Mouse (Mus musculus) embryonic facial prominence, embryonic 14.5 days (tissue): ENCODE data around the gene Tmem170. TPM values are rescaled to one million over a fixed set of nuclear protein-coding genes. Genes with fewer than 3 reads are reported as not detected.
A peak's percentile ranks its signal among the peaks of the same experiment; 100 is the strongest.

Source experiments
- ATAC-seq: fragments of 200-750 bp; cut with Nextera tagmentation; 2 replicates; pipeline ENCODE4 v1.8.0; 2017; ENCODE audit warnings: low read depth, moderate number of reproducible peaks, moderate TSS enrichment
- DNase-seq: peaks from one replicate; pipeline ENCODE4 v3.0.0-alpha.2; 2015; ENCODE audit warnings: low spot score
- H3K27ac ChIP-seq: fragments of 300-500 bp; sonication (generic); replicated peaks from 2 replicates; pipeline ENCODE4 v1.5.1; 2014; ENCODE audit warnings: low read depth, mild to moderate bottlenecking, low read length, moderate library complexity
- H3K27me3 ChIP-seq: fragments of 300-500 bp; sonication (generic); replicated peaks from 2 replicates; pipeline ENCODE4 v1.6.1; 2014; ENCODE audit warnings: low read length; ENCODE audit not compliant: control insufficient read depth, insufficient read depth
- H3K36me3 ChIP-seq: fragments of 300-500 bp; sonication (generic); 2 replicates; pipeline ENCODE4 v1.6.1; 2014; ENCODE audit warnings: low read length, mixed read lengths; ENCODE audit not compliant: control insufficient read depth, insufficient read depth
- H3K4me1 ChIP-seq: fragments of 300-500 bp; sonication (generic); 2 replicates; pipeline ENCODE4 v1.6.1; 2014; ENCODE audit warnings: antibody characterized with exemption, low read length; ENCODE audit not compliant: control insufficient read depth, insufficient read depth
- H3K4me2 ChIP-seq: fragments of 300-500 bp; sonication (generic); 2 replicates; pipeline ENCODE4 v1.6.1; 2014; ENCODE audit warnings: low read depth, mild to moderate bottlenecking, low read length, moderate library complexity, mixed read lengths
- H3K4me3 ChIP-seq: fragments of 300-500 bp; sonication (generic); 2 replicates; pipeline ENCODE4 v1.5.1; 2014; ENCODE audit warnings: low read depth, mild to moderate bottlenecking, low read length
- H3K9ac ChIP-seq: fragments of 300-500 bp; sonication (generic); 2 replicates; pipeline ENCODE4 v1.6.1; 2014; ENCODE audit warnings: low read depth, mild to moderate bottlenecking, low read length, moderate library complexity, mixed read lengths
- H3K9me3 ChIP-seq: fragments of 300-500 bp; sonication (generic); 2 replicates; pipeline ENCODE4 v1.6.1; 2016; ENCODE audit warnings: low read length; ENCODE audit not compliant: control insufficient read depth
- WGBS: fragments of 180-500 bp; shearing (Covaris S2); extraction: QIAGEN DNeasy Blood & Tissue Kit; methylation state at CpG from one replicate; pipeline ENCODE4 v1.1.7; 2014; 5-methylcytosine and 5-hydroxymethylcytosine counted together
- polyA plus RNA-seq: library from polyadenylated mRNA; unstranded; fragments of >200 nt; fragmentation: Nextera tagmentation; extraction: Ambion mirVana; gene quantifications from 2 replicates; pipeline ENCODE4 v1.2.1, GENCODE M21; 2014

Gene Tmem170
- polyA plus RNA-seq, 1 experiment from 2014 or later = 4.1 TPM

- Histone ChIP-seq H3K9ac (no peak overlapping the region), H3K4me1 (no peaks in the 10 kb centered on the region), H3K27ac (peak overlapping the region; percentile 39; the same call in 1 of the 2 replicates), H3K4me3 (no peak overlapping the region), H3K36me3 (peaks cover 53% of the 10 kb centered on the region), H3K4me2 (no peak overlapping the region), H3K9me3 (no peaks in the 10 kb centered on the region), H3K27me3 (no peaks in the 10 kb centered on the region)
- ATAC-seq = no peak
- WGBS = 86% methylated on average over 12 of the region's 12 CpGs
- DNase-seq = no peak
These were observed 56.5 kb downstream of the Tmem170 start for GRCm38 (mm10) chr8:111820018-111820417.

DNA sequence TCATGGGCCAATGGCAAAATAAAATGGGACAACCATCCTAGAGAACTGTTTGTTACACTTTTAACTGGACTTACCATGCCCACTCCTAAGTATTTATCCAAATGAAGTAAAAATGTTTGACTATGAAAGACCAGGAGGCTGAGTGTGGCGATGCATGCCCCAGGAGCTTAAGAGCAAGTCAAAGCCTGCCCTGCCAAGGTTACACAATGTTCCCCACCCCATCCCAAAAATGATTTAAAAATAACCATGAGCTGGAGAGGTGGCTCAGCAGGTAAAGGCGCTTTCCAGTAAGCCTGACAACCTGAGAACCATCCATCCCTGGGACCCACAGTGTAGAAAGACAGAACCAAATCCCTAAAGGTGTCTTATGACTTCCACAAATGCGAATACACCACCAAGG lies 58.0 kb downstream of the Tmem170 start:
- no peak overlapping the region for H3K4me2 ChIP-seq
- no peaks in the 10 kb centered on the region for H3K9me3 ChIP-seq
- H3K27ac ChIP-seq = 0 out of 2 replicates have a peak overlapping the region, but pooled peaks have one; percentile 3
- 84% methylated on average over 3 of the region's 3 CpGs for WGBS
- H3K4me3 ChIP-seq = no peak overlapping the region
- H3K9ac ChIP-seq = no peak overlapping the region
- H3K27me3 ChIP-seq = no peaks in the 10 kb centered on the region
- no peak for ATAC-seq
- DNase-seq = no peak
- H3K36me3 ChIP-seq = peaks cover 46% of the 10 kb centered on the region
- H3K4me1 ChIP-seq = no peaks in the 10 kb centered on the region

- H3K4me1 ChIP-seq = no peaks in the 10 kb centered on the region
- 94% methylated on average over 4 of the region's 4 CpGs for WGBS
These were observed 61.5 kb downstream of the Tmem170 start for GRCm38 (mm10) chr8:111815078-111815477.

DNA sequence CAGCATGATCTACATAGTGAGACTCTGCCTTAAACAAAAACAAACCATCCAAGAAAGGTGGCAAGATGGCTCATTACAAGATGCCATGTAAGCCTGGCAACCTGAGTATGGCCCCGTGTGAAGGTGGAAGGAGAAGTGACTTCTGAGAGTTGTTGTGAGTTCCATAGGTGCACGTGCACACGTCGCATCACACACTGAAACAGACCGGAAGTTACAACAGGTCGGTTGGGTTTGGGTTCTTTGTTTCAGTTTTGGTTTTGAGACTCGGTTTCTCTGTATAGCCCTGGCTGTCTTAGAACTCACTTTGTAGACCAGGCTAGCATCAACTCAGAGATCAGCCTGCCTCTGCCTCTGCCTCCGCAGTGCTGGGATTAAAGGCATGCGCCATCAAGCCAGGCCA lies 62.7 kb downstream of the Tmem170 start:
- no peak overlapping the region for H3K4me3 ChIP-seq
- H3K9me3 ChIP-seq = no peaks in the 10 kb centered on the region
- no peaks in the 10 kb centered on the region for H3K4me1 ChIP-seq
- ATAC-seq (no peak), DNase-seq (no peak)
- no peak overlapping the region for H3K4me2 ChIP-seq
- H3K27me3 ChIP-seq = no peaks in the 10 kb centered on the region
- no peak overlapping the region for H3K27ac ChIP-seq
- 93% methylated on average over 9 of the region's 9 CpGs for WGBS
- H3K9ac ChIP-seq = no peak overlapping the region
- peaks cover 9% of the 10 kb centered on the region; the same call in 1 of the 2 replicates for H3K36me3 ChIP-seq

More at GRCm38 (mm10) chr8:111815078-111815477, 61.5 kb downstream of the Tmem170 start:
- peaks cover 16% of the 10 kb centered on the region for H3K36me3 ChIP-seq
- no peaks in the 10 kb centered on the region for H3K9me3 ChIP-seq
- no peak overlapping the region for H3K4me2 ChIP-seq
- no peak for ATAC-seq
- no peak overlapping the region for H3K9ac ChIP-seq
- DNase-seq = no peak
- no peak overlapping the region for H3K4me3 ChIP-seq
- H3K27me3 ChIP-seq = no peaks in the 10 kb centered on the region
- no peak overlapping the region for H3K27ac ChIP-seq

Other genes with a start within 250 kb of the Tmem170 start
- 0.38 and 0.60 TPM in 2 replicates for gene Ldhd, start 246.4 kb downstream of the Tmem170 start, polyA plus RNA-seq
- 16.3 and 19.3 TPM in 2 replicates for gene Zfp1, start 233.3 kb downstream of the Tmem170 start, polyA plus RNA-seq
- not detected in 2 replicates for gene Ctrb1, start 185.7 kb downstream of the Tmem170 start, polyA plus RNA-seq
- 34.9 and 35.3 TPM in 2 replicates for gene Bcar1, start 132.9 kb downstream of the Tmem170 start, polyA plus RNA-seq
- 202 and 203 TPM in 2 replicates for gene Cfdp1, start 22.5 kb downstream of the Tmem170 start, polyA plus RNA-seq
- 4.7 and 5.4 TPM in 2 replicates for gene Chst5, start 33.7 kb upstream of the Tmem170 start, polyA plus RNA-seq
- 14.9 and 15.8 TPM in 2 replicates for gene Tmem231, start 57.1 kb upstream of the Tmem170 start, polyA plus RNA-seq
- 168 and 182 TPM in 2 replicates for gene Gabarapl2, start 64.0 kb upstream of the Tmem170 start, polyA plus RNA-seq
- 4.9 and 6.4 TPM in 2 replicates for gene Adat1, start 115.6 kb upstream of the Tmem170 start, polyA plus RNA-seq
- gene Kars, start 134.6 kb upstream of the Tmem170 start, polyA plus RNA-seq = 192 and 207 TPM in 2 replicates
- 16.4 TPM in 2 replicates for gene Terf2ip, start 134.6 kb upstream of the Tmem170 start, polyA plus RNA-seq
- 0.54 and 0.57 TPM in 2 replicates for gene Gm6793, start 138.3 kb upstream of the Tmem170 start, polyA plus RNA-seq